Mouse (Mus musculus): Measurements from ENCODE around the gene Fitm2.

DNA sequence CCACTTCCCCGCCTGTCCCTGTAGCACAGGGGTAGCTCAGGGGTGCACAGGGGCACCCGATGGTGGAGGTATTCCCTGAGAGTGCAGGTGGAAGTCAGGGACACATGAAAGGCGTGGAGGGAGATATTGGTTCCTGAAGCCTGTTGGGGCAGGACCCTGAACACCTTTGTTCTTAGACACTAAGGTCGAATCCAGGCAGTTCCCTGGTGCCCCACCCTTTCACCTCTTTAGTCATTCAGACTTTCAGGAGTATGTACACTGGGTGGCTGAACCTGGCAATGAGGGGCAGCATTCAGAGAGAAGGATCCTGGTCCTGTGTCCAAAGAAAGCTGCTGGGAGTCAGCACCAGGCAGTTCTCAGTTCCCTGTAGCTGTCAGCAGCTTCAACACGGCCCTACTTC lies 10.0 kb downstream of the Fitm2 start:
- TF ChIP-seq POLR2A (IDR thresholded peaks at IDR 0.05; ENCODE audit: control insufficient read depth, extremely low read depth, insufficient read depth, low read length, poor library complexity) (no peak), CTCF (IDR thresholded peaks at IDR 0.05; ENCODE audit: borderline replicate concordance, control insufficient read depth, extremely low read depth, insufficient read depth, low read length, poor library complexity) (no peak)
